Mouse (Mus musculus) thymus, postnatal 0 days (tissue): Measurements from ENCODE around the gene Tmeff1. TPM values are rescaled to one million over a fixed set of nuclear protein-coding genes. Genes with fewer than 3 reads are reported as not detected.
A peak's percentile ranks its signal among the peaks of the same experiment; 100 is the strongest.

Experiments used
- DNase-seq: peaks from one replicate; pipeline ENCODE4 v3.0.0-alpha.2; 2015; ENCODE audit warnings: low spot score
- polyA plus RNA-seq: library from polyadenylated mRNA; unstranded; fragments of >200 nt; fragmentation: Nextera tagmentation; extraction: Ambion mirVana; gene quantifications from 2 replicates; pipeline ENCODE4 v1.2.1, GENCODE M21; 2015

Tmeff1 gene
- 4.0 and 4.5 TPM in 2 replicates for polyA plus RNA-seq

DNA sequence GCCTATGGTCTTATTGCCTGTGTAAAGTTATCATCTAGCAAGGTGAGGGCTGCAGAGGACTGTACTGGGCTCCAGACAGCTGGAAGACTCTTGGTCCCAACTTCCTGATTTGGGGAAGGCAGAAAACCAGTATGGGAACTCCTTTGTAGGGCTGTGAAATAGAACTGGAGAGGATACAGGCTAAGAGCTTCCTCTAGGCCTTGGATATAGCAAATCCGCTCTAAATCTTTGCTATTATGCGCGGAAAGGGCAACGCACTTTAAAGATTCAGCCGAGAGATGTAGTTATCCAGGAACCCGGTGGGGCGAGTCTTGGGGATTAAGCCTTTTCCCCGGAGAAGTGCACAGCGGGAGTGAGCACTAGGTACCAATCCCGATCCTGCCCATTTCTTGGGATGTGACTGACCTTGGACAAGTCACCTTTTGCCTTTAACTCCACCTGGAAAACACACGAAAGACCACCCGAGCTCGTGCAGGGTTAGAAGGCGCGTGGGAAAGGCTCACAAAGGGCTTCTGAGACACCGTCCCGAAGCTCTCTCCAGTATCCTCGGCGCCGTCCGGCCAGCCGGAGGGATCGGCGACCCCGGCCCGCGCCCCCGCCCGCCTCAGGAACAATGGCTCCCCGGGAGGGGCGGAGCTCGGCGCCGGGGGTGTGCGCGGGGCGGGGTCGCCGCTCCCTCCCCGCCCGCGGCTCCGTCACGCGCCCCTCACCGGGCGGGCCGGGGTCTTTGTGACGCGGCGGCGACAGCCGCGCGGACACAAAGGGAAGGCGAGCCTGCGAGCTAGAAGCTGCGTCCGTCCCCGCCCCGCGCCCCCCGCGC is at the start of gene Tmeff1:
Gene Tmeff1, plus strand, starts transcription at position 754 of the 820 bp plus-strand sequence.
- no peak for DNase-seq

DNA sequence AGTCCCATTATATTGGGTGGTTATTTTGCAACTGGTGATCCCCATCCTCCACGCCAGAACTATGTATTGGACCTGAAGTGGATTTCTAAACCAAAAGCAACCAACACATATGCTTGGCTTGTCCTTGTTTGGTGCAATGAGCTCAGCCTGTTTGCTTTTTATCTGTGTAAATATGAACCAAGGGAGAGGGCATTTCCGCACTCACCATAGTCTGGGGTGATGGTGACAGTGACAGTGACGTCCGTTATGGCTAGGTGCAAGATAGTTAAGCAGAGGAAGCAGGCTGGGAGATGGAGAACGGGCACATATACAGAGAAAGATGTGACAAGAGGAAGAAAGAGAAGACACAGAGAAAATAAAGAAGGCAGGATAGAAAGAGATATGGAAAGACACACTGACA is 48.7 kb upstream of the Tmeff1 start:
- DNase-seq, result no peak

DNA sequence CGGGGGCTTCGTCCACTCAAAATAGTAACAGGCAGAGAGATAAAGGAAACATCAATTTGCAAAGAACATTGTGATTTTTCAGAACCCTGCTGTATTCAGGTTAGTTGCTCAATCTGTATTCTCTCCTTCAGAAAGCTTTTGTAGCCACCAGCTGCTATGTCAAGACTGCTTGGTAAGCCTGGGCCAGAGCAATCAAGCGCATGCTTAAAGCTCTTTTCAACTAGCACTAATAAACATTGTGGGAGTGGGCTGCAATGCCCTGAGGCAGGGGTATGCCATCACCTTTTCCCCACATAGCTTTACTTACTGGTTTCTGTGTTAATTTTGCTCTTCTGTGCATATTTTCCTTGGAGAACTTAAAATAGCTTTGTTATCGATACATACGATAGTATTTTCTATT is 48.0 kb upstream of the Tmeff1 start:
- DNase-seq, result no peak

DNA sequence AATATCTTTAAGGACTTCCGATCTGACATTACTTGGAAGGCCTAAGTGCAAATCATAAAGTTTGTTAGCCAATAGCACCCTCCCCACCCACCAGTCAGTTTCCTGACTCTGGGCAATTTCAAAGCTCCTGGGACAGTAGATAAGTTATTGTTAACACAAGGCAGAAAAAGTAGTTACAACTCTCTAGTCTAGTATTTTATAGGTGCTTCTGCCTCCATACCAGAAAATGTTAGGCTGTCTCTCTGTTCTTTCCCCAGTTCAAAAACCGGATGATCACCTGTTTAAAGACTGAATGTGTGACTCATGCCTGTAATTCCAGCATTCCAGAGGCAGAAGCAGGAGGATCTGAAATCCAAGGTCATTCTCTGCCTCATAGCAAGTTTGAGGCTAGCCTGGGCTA is 46.4 kb upstream of the Tmeff1 start:
- DNase-seq, result no peak

DNA sequence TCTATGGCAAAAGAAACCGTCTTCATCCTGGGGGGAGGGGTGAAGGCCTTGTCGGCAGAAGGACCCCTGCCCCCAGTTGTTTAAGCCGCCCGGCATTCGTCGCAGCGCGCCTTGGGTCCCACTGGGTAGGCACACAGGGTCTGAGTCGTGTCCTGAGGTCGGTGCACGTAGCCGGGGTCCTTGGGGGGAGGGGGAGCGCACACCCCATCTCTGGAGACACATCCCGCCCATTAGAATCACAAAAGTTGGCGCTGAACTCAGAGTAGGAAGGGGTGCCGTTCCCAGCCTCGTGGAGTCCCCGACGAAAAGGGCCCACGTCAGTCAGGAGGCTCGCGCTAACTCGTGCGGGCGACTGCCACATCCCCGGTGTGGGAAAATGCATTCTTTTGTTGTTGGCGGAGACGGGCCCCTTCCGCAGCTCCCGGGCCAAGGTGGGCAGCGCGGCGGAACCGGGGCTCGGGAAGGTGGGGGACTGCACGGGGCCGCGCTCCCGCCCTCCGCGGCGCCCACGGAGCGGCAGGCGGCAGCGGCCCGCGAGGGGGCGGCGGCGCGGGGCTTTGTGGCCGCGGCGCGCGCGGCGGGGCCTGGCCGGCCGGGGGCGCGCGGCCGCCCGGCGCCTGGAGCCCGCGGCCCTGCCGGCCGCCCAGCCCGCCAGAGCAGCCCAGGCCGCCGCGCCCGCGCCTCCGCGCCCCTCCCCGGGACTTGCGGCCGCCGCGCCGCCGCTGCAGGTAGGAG is 45.0 kb upstream of the Tmeff1 start, which contains the start of gene Msantd3:
Gene Msantd3, plus strand, starts transcription at position 95 of the 735 bp plus-strand sequence.
- DNase-seq, result peak; percentile 3

DNA sequence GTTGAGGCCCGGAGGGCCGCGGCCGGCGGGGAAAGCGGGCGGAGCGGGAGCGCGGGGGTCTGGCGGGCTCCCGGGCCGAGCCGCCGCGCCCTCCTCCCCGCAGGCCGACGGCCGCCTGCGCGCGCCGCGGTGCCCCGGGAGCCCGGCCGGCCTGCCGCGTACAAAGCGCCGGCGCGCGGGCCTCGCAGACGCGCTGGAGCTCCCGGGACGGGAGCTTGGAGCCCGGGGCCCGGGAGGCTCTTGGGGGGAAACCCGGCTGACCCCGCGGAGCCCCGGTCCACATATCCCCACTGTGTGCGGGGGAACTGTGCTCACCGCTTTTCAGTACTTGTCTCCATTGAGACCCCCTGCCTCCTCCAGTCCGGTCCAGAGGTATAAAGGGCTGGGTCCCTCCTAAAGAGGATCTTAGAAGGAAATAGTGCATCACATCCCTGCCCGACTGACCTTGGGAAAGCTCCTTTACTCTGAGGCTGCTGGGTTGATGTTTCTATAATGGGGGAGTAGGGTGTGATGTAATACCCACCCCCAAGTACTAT is 44.3 kb upstream of the Tmeff1 start:
- DNase-seq, result peak; percentile 2

DNA sequence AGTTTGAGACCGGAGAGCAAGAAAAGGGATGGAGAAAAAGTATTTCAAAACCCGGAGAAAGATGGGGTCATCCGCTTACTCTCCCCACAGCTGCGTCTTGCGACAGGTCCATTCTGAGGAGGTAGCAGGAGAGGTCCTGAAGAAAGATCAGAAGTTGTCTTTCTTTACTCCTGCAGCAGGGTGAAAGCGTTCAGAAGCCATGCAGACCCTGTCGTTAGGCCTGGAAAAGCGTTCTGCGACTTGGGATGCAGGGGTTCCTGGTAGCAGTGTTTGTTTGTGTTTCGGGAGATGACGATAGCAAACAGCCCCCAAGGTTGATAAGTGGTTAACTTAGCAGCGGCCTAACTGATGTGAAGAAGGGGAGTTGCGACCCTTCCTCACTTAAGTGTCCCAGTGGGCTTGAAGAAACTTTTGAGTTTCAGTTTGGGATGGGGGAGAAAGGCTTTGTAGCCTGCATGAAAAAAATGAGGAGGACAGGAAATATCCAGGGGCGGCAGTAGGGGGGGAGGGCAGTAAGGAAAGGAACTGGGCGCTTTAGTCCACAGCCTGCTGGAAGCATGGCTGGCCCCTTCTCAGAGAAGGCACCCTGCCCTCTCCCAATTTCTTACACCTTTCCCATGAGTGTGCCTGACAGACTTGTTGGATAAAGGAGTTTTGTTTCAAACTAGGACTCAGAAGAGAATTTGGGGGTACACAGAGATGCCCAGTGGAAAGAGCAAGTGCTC is 43.3 kb upstream of the Tmeff1 start:
- DNase-seq, result no peak

DNA sequence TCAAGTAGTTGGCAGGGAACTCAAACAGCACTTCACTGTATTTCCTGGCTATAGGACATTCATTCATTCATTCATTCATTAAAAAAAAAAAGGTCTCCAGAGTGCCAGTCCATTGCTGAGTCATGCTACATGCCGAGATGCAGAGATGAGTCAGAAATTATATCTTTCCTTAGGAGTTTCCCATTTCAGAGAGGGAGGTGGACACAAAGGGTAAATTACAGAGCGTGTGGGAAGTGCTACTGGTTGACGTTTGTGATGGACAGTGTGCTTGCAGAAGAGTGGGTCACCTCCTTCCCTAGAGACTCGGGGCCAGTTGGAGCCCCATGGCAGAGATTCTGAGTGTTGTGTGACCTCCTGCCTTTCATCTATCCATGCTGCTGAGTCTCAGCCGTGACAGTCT is 42.6 kb upstream of the Tmeff1 start:
- DNase-seq, result no peak

DNA sequence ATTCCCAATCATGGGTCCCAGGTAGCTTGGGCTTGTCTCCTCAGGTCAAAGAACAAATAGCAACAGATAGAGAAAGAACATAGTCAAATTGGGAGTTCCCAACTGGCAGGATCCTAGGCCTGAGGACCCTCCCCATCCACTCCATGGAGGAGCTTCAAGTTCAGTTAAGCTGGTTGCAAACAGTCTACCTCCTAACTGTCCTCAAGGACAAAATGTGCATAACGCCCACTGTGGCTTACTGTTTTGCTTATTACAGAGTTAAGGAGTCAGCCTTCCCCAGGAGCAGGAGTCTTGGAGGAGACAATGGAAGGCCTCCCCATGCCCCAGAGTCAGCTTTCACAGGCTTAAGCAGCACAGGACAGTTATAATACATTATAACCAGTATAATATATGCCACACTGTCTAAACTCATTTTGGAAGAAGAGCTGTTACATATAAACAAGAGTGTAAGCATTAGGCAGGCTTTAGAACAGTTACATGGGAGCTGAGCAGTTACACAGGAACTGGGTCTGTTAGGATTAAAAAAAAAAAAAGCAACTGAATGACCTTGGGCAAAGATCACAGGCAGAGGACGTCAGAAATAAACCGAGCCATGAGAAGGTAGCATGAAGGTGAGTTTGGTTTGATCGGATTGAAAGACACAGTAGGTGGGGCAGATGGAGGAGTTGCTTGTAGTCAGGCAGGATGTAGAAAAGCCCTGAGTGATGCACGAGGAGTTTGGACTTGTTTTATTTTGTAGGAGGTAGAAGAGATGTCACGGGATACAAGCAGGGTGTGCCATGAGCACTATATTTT is 41.7 kb upstream of the Tmeff1 start:
- no peak for DNase-seq

DNA sequence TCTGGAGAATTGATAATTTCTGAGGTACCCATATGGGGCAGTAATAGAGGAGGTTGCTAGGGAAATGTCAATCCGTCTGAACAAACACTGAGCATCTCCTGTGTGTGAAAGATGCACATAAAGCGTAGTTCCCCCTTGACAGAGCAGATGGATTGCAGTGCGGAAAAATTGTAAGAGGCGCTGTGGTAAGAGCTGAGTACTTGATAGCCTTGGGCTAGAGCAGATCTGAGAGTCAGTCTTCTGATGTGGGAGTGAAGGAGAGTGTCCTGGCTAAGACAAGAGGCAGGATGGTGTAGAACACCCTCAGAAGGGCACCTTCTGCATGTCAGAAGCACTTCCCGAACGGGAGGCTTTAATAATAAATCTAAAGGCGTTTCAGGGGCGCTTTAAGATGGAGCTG is 40.8 kb upstream of the Tmeff1 start:
- DNase-seq, result no peak

DNA sequence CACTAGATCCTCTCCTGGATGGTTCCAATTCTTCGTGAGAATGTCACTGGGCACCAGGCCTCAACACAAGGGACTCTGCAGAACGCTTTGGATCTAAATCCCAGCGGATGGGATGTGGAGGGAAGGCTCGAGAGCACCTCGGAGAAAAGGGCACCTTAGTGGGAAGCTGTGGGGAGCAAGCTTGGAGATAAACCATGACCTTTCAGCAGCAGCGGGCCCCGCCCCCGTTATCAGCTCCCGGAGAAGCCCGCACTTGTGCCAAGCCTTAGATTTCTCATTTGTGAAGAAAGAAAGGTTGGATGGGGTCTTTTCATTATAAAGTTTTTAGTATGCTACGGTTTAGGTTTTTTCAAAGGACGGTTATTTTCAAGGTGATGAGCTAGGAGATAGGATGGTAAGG is 39.0 kb upstream of the Tmeff1 start:
- DNase-seq, result no peak

DNA sequence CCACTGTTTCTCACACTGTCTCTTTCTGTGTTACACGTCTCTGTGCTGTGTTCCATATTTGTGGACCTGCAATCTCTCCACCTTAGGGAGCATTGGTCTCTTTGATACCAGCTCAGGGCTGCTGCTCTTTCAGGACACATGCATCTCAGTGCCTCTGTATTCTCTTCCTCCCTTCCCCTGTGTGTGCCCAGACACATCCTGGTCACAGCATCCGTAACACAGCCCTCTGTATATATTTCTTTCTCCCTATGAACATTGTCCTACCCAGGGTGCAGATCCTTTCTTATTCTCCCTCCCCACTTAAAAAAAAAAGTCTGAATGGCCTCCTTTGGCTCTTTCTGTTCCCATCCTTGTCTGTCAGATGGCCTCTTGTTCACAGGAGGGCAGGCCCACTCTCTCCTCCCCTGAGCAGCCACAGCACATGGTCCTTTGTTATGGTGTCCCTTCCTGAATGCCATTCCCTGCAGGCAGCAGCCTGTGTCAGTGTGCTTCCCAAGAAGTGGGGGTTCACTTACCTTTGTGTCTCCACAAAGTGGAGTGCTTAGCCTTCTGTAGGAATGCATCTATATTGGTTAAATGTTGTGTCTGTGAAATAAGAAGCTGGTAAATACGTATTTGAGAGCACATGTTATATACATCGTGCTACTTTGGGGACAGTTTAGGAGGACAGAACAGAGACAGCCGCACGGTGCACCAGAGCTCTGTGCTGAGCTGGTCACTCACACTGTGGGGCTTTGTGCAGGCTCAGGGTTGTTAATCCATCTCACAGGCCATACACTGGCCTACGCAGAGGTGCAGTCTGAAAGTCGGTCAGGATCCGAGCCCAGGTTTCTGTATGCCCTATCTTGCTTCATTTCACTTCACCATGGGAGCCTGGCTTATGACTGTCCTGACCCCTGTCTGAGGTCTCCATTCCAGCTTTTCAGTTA is 38.1 kb upstream of the Tmeff1 start:
- DNase-seq, result no peak

DNA sequence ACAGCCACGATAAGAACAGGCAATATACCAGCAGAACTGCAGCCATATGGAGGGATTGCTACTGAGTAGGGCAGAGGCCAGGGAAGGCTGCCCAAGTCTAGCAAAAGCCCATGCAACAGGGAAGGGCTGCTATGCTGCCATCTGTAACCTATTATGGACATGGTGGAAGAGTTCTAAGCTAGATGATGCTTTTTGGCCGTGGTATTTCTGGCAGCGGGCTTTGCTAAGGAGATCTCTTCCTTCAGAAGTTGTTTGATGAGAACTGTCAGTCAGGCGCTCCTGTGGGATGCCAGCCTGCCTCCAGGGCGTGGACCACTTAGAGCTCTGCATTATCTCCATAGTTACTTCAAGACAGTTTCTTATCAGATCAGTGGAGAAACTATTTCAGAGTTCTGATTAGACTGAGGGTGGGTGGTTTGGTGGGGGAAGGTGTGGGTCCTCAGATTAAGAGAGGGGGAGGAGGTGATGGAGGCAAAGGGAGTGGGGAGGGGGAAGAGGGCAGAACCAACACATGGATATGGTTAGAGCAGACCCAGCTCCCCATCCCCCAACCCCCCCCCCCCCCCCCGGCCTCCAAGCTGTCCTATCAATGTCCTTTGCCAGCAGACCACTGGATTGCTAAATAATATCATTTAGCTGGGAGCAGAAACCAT is 36.5 kb upstream of the Tmeff1 start:
- DNase-seq, result no peak

DNA sequence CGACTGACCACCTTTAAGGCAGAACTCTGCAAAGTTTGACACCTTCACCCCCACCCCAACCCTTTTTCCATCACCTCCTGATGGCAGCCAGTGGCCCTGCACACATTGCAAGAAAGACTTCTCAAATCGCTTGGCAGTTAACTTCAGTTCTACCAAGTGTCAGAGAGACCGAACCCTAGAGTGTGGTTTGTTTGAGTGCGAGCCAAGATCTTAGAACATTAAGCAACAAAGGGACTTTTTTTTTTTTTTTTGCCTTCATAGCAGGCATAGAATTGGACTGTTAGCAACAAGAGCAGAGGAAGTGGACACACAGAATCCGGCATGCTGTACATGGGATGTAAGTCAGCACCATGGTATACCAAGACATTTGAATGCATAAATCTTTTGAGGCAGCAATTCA is 35.3 kb upstream of the Tmeff1 start:
- no peak for DNase-seq

DNA sequence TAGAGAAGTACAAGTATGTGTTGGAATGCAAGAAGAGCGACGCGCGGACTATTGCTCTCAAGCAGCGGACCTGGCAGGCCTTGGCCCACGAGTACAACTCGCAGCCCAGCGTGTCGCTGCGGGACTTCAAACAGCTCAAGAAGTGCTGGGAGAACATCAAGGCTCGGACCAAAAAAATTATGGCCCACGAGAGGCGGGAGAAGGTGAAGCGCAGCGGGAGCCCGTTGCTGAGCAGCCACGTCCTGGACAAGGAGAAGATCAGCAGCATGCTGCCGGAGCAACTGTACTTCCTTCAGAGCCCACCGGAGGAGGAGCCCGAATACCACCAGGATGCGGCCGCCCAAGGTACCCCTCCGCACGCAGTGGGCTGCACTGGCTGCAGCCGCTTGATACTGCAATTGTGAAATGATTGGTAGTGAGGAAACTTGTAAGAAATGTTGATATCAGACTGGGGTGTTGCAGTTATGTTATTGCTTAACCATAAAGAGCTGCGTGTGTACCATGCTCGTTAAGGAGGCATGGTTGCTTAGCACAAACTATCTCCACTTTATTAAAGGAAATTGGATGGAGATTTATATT is 32.4 kb upstream of the Tmeff1 start:
- DNase-seq, result no peak

DNA sequence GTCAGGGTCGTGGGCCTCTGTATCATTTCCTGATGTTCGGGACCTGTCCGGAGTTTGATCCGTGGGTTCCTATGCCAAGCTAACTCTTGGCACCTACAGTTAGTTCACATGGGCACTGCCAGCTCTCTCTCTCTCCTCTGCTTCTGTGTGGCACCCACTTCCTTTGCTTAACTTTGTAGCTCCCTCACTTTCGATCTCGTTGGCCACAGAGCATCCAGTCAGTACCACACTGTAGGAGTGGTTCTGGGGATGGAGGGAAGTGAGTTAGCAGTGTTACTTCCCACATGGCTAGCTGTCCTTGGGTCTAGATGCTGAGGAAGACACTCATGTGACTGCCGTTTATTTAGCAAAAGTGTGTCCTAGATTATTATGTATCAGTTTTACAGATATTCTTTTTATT is 30.8 kb upstream of the Tmeff1 start:
- no peak for DNase-seq

DNA sequence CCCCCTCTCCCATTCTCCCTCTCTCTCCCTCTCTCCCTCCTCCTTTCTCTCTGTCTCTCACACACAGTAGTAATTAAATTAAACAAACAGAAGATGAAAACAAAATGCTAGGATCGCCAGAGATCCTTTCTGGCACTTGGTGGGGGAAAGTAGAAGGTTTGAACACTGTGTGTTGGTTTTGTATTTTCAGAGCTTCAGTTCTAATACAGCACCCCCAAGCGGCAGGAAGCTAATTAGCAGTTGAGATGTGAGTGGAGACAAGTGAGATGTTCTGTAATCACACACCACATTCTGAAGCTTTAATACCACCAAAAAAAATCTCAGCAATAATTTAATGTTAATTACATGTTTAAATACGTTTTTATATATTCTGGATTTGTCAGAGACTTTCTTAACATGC is 29.2 kb upstream of the Tmeff1 start:
- DNase-seq, result peak; percentile 31

DNA sequence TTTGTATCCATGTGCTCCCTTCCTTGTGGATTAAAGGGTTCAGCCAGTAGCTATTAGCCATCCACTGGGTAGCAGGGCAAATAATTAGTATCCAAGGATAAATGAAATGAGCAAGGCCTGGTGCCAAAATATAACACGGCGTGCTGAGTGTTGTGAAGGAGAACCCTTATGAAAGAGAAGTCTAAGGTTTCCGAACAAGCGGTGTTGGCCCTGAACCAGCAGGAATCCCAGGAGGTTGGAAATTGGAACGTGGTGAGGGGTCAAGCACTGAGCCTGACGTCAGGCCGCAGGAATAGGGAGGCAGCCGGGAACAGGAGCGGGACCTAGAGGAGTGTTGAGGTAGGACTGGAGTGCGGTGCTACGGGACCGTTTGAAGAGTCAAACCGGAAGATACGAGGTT is 25.3 kb upstream of the Tmeff1 start:
- DNase-seq, result no peak

DNA sequence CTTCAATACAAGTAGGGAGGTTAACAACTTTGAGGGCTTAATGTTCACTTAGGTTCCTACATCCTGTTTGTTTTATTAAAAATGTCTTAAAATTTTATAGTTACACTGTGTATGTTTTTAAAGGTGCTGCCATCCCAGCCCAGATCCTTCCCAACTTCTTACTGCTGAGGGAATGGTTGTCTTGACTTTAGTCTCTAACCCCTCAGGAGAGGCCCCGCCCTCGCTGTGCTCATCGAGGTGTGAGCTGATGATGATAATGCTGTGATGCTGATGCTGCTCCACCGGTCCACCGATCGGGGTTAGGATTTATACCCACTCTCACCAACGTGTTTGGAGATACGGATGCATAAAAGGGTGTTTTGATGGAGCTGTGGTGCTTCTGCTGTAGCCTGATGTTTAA is 23.1 kb upstream of the Tmeff1 start:
- DNase-seq, result no peak
